Mouse (Mus musculus) liver, embryonic 14.5 days (tissue): ENCODE data around the gene Afap1.

ENCODE experiments used
- CTCF ChIP-seq: IDR thresholded peaks from 2 replicates; pipeline ENCODE4 v1.5.1; 2016; ENCODE audit warnings: antibody characterized with exemption, low read depth, control low read depth
- EP300 ChIP-seq: IDR thresholded peaks from 2 replicates; pipeline ENCODE4 v1.6.1; 2016; ENCODE audit warnings: antibody characterized with exemption, low read depth

DNA sequence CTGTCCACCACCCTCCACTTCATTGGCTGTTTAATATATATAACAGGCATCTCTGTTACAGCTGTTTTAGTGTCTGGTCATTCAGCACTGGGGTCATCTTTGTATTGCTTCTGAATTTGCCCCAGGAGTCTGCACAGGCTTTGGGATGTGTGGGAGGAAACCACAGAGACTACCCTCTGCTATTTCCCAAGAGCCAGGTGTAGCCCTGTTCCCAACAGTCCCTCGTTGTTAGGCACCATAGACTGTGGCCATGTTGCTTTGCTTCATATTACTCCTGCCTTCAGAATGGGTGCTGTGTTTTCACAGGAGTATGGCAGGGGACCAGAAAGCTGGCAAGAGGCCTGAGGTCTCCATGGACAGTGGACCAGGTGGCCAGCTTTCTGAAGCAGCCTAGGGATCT, 63.1 kb downstream of the Afap1 start:
- TF ChIP-seq CTCF (no peak), EP300 (no peak)
